Mouse (Mus musculus) E14TG2a.4 (cell line): ENCODE measurements around the gene Tmem100.

Source experiments
- CTCF ChIP-seq: conservative IDR thresholded peaks from 2 replicates; pipeline ENCODE4 v1.5.1; 2014; ENCODE audit warnings: low read length
- POU5F1 ChIP-seq: IDR thresholded peaks from 2 replicates; pipeline ENCODE4 v1.6.1; 2014; ENCODE audit warnings: low read length, borderline replicate concordance

- TF ChIP-seq CTCF: no peak
- no peak for TF ChIP-seq POU5F1
Measured at GRCm38 (mm10) chr11:90026802-90027174, 3.4 kb upstream of the Tmem100 start.
